Mouse (Mus musculus): ENCODE measurements around the gene Wiz.

- no peak for TF ChIP-seq CHD2 (IDR thresholded peaks at IDR 0.05; ENCODE audit: low read length)
- TF ChIP-seq POLR2AphosphoS2 (IDR thresholded peaks at IDR 0.05; ENCODE audit: low read depth, low read length) = no peak
- no peak for TF ChIP-seq POLR2A (IDR thresholded peaks at IDR 0.05; ENCODE audit: low read depth, low read length)
- no peak for TF ChIP-seq RAD21 (IDR thresholded peaks at IDR 0.05; ENCODE audit: low read depth, low read length)
- TF ChIP-seq USF1 (IDR thresholded peaks at IDR 0.05; ENCODE audit: low read depth, low read length) = no peak
- no peak for TF ChIP-seq ZNF384 (IDR thresholded peaks at IDR 0.05; ENCODE audit: low read depth, low read length)
- TF ChIP-seq ELF1 (IDR thresholded peaks at IDR 0.05; ENCODE audit: low read depth, low read length) = no peak
- no peak for TF ChIP-seq GABPA (IDR thresholded peaks at IDR 0.05; ENCODE audit: insufficient replicate concordance, low read depth, low read length)
- TF ChIP-seq CTCF (conservative IDR thresholded peaks at IDR 0.05 in 1 of 2, IDR thresholded peaks at IDR 0.05 in 1 of 2; ENCODE audit: low read depth in 2 of 2, low read length in 2 of 2) = no peak
Measured at GRCm38 (mm10) chr17:32317032-32317431, 72.2 kb downstream of the Wiz start.

Measured in CH12.LX (cell line).